Mouse (Mus musculus): ENCODE measurements around the gene Arhgap30. TPM values are rescaled to one million over a fixed set of nuclear protein-coding genes. Genes with fewer than 3 reads are reported as not detected.

Arhgap30 gene
- total and polyA plus RNA-seq, 2 experiments from 2014 or later = 0.79 to 1.6 TPM

- Histone ChIP-seq H3K27me3 (ENCODE audit: control insufficient read depth, insufficient read depth, low read length) (0 out of 2 replicates have a peak, but pooled peaks cover 2% of the 10 kb centered on the region), H3K9ac (replicated peaks; ENCODE audit: low read depth, low read length) (no peak overlapping the region), H3K4me1 (ENCODE audit: control insufficient read depth, insufficient read depth) (no peaks in the 10 kb centered on the region), H3K27ac (ENCODE audit: low read depth) (no peak overlapping the region), H3K36me3 (replicated peaks; ENCODE audit: control insufficient read depth, insufficient read depth, low read length) (no peaks in the 10 kb centered on the region), H3K9me3 (replicated peaks; ENCODE audit: control insufficient read depth, low read length) (no peaks in the 10 kb centered on the region), H3K4me2 (ENCODE audit: low read depth, low read length) (peak overlapping the region; percentile 31), H3K4me3 (ENCODE audit: low read depth, low read length) (no peak overlapping the region)
- TF ChIP-seq EP300 (IDR thresholded peaks at IDR 0.05; ENCODE audit: low read depth) (no peak), CTCF (IDR thresholded peaks at IDR 0.05; ENCODE audit: low read depth) (peak; percentile 54)
- peak; percentile 29 for DNase-seq (ENCODE audit: low spot score)
- peak; percentile 61; the same call in 1 of the 2 replicates for ATAC-seq (ENCODE audit: insufficient read depth, low read depth)
- 22% methylated on average over 6 of the region's 6 CpGs for WGBS
Measured at GRCm38 (mm10) chr1:171387099-171387498, 1.7 kb upstream of the Arhgap30 start.

- ATAC-seq (ENCODE audit: insufficient read depth, low read depth) = no peak
- no peak for DNase-seq (ENCODE audit: low spot score)
- peak overlapping the region; percentile 27; the same call in 1 of the 2 replicates for H3K4me3 ChIP-seq (ENCODE audit: low read depth, low read length)
- peak overlapping the region; percentile 19; the same call in 1 of the 2 replicates for H3K4me2 ChIP-seq (ENCODE audit: low read depth, low read length)
- H3K36me3 ChIP-seq (replicated peaks; ENCODE audit: control insufficient read depth, insufficient read depth, low read length) = no peaks in the 10 kb centered on the region
- no peak overlapping the region for H3K27ac ChIP-seq (ENCODE audit: low read depth)
- H3K4me1 ChIP-seq (ENCODE audit: control insufficient read depth, insufficient read depth) = no peaks in the 10 kb centered on the region
- TF ChIP-seq CTCF (IDR thresholded peaks at IDR 0.05; ENCODE audit: low read depth) (no peak), EP300 (IDR thresholded peaks at IDR 0.05; ENCODE audit: low read depth) (no peak)
- WGBS = 77% methylated on average over 4 of the region's 4 CpGs
- no peak overlapping the region for H3K9ac ChIP-seq (replicated peaks; ENCODE audit: low read depth, low read length)
- no peaks in the 10 kb centered on the region for H3K27me3 ChIP-seq (ENCODE audit: control insufficient read depth, insufficient read depth, low read length)
- no peaks in the 10 kb centered on the region for H3K9me3 ChIP-seq (replicated peaks; ENCODE audit: control insufficient read depth, low read length)
Measured at GRCm38 (mm10) chr1:171390101-171390500, 1.3 kb downstream of the Arhgap30 start.

DNA sequence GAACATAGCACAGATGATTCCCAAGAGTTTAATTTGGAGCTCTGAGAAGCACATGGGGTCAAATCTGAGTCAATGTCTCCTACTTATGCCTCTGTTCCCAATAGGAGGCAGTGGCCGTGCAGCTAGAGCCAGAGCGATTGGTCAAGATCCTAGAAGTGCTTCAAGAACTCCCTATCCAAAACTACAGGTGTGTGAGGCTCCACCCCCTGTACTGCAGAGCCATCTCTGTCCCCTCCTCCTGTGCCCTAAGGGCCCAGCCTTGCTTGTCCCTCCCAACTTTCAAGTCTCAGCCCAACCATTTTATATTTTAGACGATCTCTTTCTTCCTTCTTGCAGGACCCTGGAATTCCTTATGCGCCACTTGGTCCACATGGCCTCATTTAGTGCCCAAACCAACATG lies 13.1 kb downstream of the Arhgap30 start:
- H3K36me3 ChIP-seq (replicated peaks; ENCODE audit: control insufficient read depth, insufficient read depth, low read length) = no peaks in the 10 kb centered on the region
- H3K27ac ChIP-seq (ENCODE audit: low read depth) = no peak overlapping the region
- DNase-seq (ENCODE audit: low spot score) = no peak
- H3K9ac ChIP-seq (replicated peaks; ENCODE audit: low read depth, low read length) = no peak overlapping the region
- ATAC-seq (ENCODE audit: insufficient read depth, low read depth) = no peak
- H3K4me2 ChIP-seq (ENCODE audit: low read depth, low read length) = no peak overlapping the region
- H3K9me3 ChIP-seq (replicated peaks; ENCODE audit: control insufficient read depth, low read length) = no peaks in the 10 kb centered on the region
- H3K4me3 ChIP-seq (ENCODE audit: low read depth, low read length) = no peak overlapping the region
- H3K27me3 ChIP-seq (ENCODE audit: control insufficient read depth, insufficient read depth, low read length) = no peaks in the 10 kb centered on the region
- TF ChIP-seq CTCF (IDR thresholded peaks at IDR 0.05; ENCODE audit: low read depth) (no peak), EP300 (IDR thresholded peaks at IDR 0.05; ENCODE audit: low read depth) (no peak)
- 80% methylated on average over 4 of the region's 4 CpGs for WGBS
- H3K4me1 ChIP-seq (ENCODE audit: control insufficient read depth, insufficient read depth) = no peaks in the 10 kb centered on the region

DNA sequence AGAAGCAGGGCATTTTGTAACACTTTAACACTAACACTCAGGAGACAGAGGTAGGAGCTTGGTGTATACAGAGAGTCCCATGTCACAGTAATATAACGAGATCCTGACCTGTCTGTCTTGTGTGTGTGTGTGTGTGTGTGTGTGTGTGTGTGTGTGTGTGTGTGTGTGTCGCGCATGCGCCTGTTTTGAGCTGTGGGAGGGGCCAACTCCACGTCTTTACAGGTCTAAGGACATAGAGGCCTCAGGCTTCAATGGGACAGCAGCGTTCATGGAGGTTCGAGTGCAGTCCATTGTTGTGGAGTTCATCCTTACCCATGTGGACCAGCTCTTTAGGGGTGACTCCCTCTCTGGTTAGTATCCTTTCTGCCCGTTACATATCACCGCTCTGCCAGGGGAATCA lies 14.2 kb downstream of the Arhgap30 start:
- no peak overlapping the region for H3K4me3 ChIP-seq (ENCODE audit: low read depth, low read length)
- H3K4me1 ChIP-seq (ENCODE audit: control insufficient read depth, insufficient read depth) = no peaks in the 10 kb centered on the region
- ATAC-seq (ENCODE audit: insufficient read depth, low read depth) = no peak
- no peak overlapping the region for H3K9ac ChIP-seq (replicated peaks; ENCODE audit: low read depth, low read length)
- DNase-seq (ENCODE audit: low spot score) = no peak
- WGBS = 75% methylated on average over 9 of the region's 9 CpGs
- H3K27ac ChIP-seq (ENCODE audit: low read depth) = no peak overlapping the region
- H3K36me3 ChIP-seq (replicated peaks; ENCODE audit: control insufficient read depth, insufficient read depth, low read length) = no peaks in the 10 kb centered on the region
- H3K9me3 ChIP-seq (replicated peaks; ENCODE audit: control insufficient read depth, low read length) = no peaks in the 10 kb centered on the region
- H3K27me3 ChIP-seq (ENCODE audit: control insufficient read depth, insufficient read depth, low read length) = no peaks in the 10 kb centered on the region
- TF ChIP-seq EP300 (IDR thresholded peaks at IDR 0.05; ENCODE audit: low read depth) (no peak), CTCF (IDR thresholded peaks at IDR 0.05; ENCODE audit: low read depth) (no peak)
- H3K4me2 ChIP-seq (ENCODE audit: low read depth, low read length) = no peak overlapping the region

GRCm38 (mm10) chr1:171407263-171407662 lies 18.5 kb downstream of the Arhgap30 start:
- Histone ChIP-seq H3K9me3 (replicated peaks; ENCODE audit: control insufficient read depth, low read length) (no peaks in the 10 kb centered on the region), H3K4me2 (ENCODE audit: low read depth, low read length) (no peak overlapping the region), H3K36me3 (replicated peaks; ENCODE audit: control insufficient read depth, insufficient read depth, low read length) (no peaks in the 10 kb centered on the region), H3K9ac (replicated peaks; ENCODE audit: low read depth, low read length) (no peak overlapping the region), H3K4me1 (ENCODE audit: control insufficient read depth, insufficient read depth) (no peaks in the 10 kb centered on the region), H3K27me3 (ENCODE audit: control insufficient read depth, insufficient read depth, low read length) (no peaks in the 10 kb centered on the region; the same call in 1 of the 2 replicates), H3K4me3 (ENCODE audit: low read depth, low read length) (no peak overlapping the region), H3K27ac (ENCODE audit: low read depth) (no peak overlapping the region)
- DNase-seq (ENCODE audit: low spot score) (no peak), ATAC-seq (ENCODE audit: insufficient read depth, low read depth) (no peak)
- WGBS = 76% methylated on average over 5 of the region's 5 CpGs
- no peak for TF ChIP-seq CTCF (IDR thresholded peaks at IDR 0.05; ENCODE audit: low read depth)
- no peak for TF ChIP-seq EP300 (IDR thresholded peaks at IDR 0.05; ENCODE audit: low read depth)

DNA sequence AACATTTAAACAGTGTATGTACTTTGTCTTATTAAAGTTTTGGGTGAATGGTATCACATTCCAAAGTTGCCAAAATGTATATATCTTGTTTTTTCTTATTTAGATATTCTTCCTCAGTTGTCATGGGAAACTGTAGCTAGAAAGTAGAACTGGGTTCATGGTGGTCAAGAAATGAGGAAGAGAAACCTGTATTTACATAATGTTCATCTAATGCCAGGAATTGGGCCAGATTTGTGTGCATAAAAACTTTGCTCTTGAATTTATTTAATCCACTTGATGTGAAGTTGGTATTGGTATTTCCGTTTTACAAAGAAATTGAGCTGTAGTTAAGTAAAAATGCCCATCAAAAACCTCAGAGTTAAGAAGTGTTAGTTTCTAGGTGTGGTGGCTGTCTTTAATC lies 21.5 kb downstream of the Arhgap30 start:
- WGBS = 90% methylated on average over 1 of the region's 1 CpGs
- DNase-seq (ENCODE audit: low spot score) (no peak), ATAC-seq (ENCODE audit: insufficient read depth, low read depth) (no peak)
- no peak overlapping the region for H3K4me3 ChIP-seq (ENCODE audit: low read depth, low read length)
- no peaks in the 10 kb centered on the region for H3K4me1 ChIP-seq (ENCODE audit: control insufficient read depth, insufficient read depth)
- H3K4me2 ChIP-seq (ENCODE audit: low read depth, low read length) = no peak overlapping the region
- no peak overlapping the region for H3K27ac ChIP-seq (ENCODE audit: low read depth)
- peaks cover 3% of the 10 kb centered on the region; the same call in 1 of the 2 replicates for H3K36me3 ChIP-seq (replicated peaks; ENCODE audit: control insufficient read depth, insufficient read depth, low read length)
- TF ChIP-seq CTCF (IDR thresholded peaks at IDR 0.05; ENCODE audit: low read depth) = no peak
- no peak for TF ChIP-seq EP300 (IDR thresholded peaks at IDR 0.05; ENCODE audit: low read depth)
- H3K27me3 ChIP-seq (ENCODE audit: control insufficient read depth, insufficient read depth, low read length) = no peaks in the 10 kb centered on the region; the same call in 1 of the 2 replicates
- no peak overlapping the region for H3K9ac ChIP-seq (replicated peaks; ENCODE audit: low read depth, low read length)
- no peaks in the 10 kb centered on the region for H3K9me3 ChIP-seq (replicated peaks; ENCODE audit: control insufficient read depth, low read length)

Data from heart, postnatal 0 days (tissue).